Mouse (Mus musculus) liver, embryonic 15.5 days (tissue): Measurements from ENCODE around the gene Fgf4. TPM values are rescaled to one million over a fixed set of nuclear protein-coding genes. Genes with fewer than 3 reads are reported as not detected.
A peak's percentile ranks its signal among the peaks of the same experiment; 100 is the strongest.

ENCODE experiments used
- ATAC-seq: fragments of 200-750 bp; cut with Nextera tagmentation; 2 replicates; pipeline ENCODE4 v1.8.0; 2017; ENCODE audit warnings: moderate number of reproducible peaks, mild to moderate bottlenecking, moderate library complexity; ENCODE audit not compliant: insufficient read depth
- H3K27ac ChIP-seq: fragments of 300-500 bp; sonication (generic); replicated peaks from 2 replicates; pipeline ENCODE4 v1.5.1; 2015; ENCODE audit warnings: mild to moderate bottlenecking, inconsistent platforms
- H3K27me3 ChIP-seq: fragments of 300-500 bp; sonication (generic); 2 replicates; pipeline ENCODE4 v1.6.1; 2015; ENCODE audit warnings: mild to moderate bottlenecking, inconsistent platforms
- H3K36me3 ChIP-seq: fragments of 300-500 bp; sonication (generic); replicated peaks from 2 replicates; pipeline ENCODE4 v1.6.1; 2015; ENCODE audit warnings: moderate library complexity, mild to moderate bottlenecking, inconsistent platforms
- H3K4me1 ChIP-seq: fragments of 300-500 bp; sonication (generic); replicated peaks from 2 replicates; pipeline ENCODE4 v1.6.1; 2015; ENCODE audit warnings: inconsistent platforms
- H3K4me2 ChIP-seq: fragments of 300-500 bp; sonication (generic); 2 replicates; pipeline ENCODE4 v1.6.1; 2015; ENCODE audit warnings: moderate library complexity, mild to moderate bottlenecking, inconsistent platforms
- H3K4me3 ChIP-seq: fragments of 300-500 bp; sonication (generic); replicated peaks from 2 replicates; pipeline ENCODE4 v1.5.1; 2015; ENCODE audit warnings: mild to moderate bottlenecking, inconsistent platforms
- H3K9ac ChIP-seq: fragments of 300-500 bp; sonication (generic); 2 replicates; pipeline ENCODE4 v1.6.1; 2015; ENCODE audit warnings: moderate library complexity, mild to moderate bottlenecking, inconsistent platforms
- H3K9me3 ChIP-seq: fragments of 300-500 bp; sonication (generic); replicated peaks from 2 replicates; pipeline ENCODE4 v1.6.1; 2016; ENCODE audit warnings: inconsistent platforms
- WGBS: fragments of 180-500 bp; shearing (Covaris S2); methylation state at CpG from one replicate; pipeline ENCODE4 v1.1.7; 2015; ENCODE audit warnings: mixed read lengths; ENCODE audit not compliant: insufficient replicate concordance; 5-methylcytosine and 5-hydroxymethylcytosine counted together
- polyA plus RNA-seq: library from polyadenylated mRNA; unstranded; fragments of >200 nt; fragmentation: Nextera tagmentation; extraction: Ambion mirVana; gene quantifications from 2 replicates; pipeline ENCODE4 v1.2.1, GENCODE M21; 2015

Fgf4 gene
- polyA plus RNA-seq, 1 experiment from 2014 or later, result not detected

- peaks cover 18% of the 10 kb centered on the region for H3K36me3 ChIP-seq
- H3K4me3 ChIP-seq, result peak overlapping the region; percentile 91
- peak; percentile 88 for ATAC-seq
- H3K9ac ChIP-seq, result peak overlapping the region; percentile 80; the same call in 1 of the 2 replicates
- H3K4me1 ChIP-seq, result peaks cover 20% of the 10 kb centered on the region
- peak overlapping the region; percentile 93 for H3K4me2 ChIP-seq
- WGBS, result 7% methylated on average over 17 of the region's 17 CpGs
- 0 out of 2 replicates have a peak, but pooled peaks cover 4% of the 10 kb centered on the region for H3K27me3 ChIP-seq
- no peaks in the 10 kb centered on the region for H3K9me3 ChIP-seq
- peak overlapping the region; percentile 71; the same call in 1 of the 2 replicates for H3K27ac ChIP-seq
These were observed 67.3 kb downstream of the Fgf4 start for GRCm38 (mm10) chr7:144914296-144914947.

Other genes with a start within 250 kb of the Fgf4 start
- 1.4 and 1.5 TPM in 2 replicates for gene Ano1, start 95.4 kb upstream of the Fgf4 start, polyA plus RNA-seq
- gene Fgf3, start 9.3 kb upstream of the Fgf4 start, polyA plus RNA-seq, result 0.06 TPM in 1 of 2 replicates, not detected in the other
- not detected in 2 replicates for gene Fgf15, start 49.2 kb downstream of the Fgf4 start, polyA plus RNA-seq
- 8.3 and 9.4 TPM in 2 replicates for gene LTO1, start 67.7 kb downstream of the Fgf4 start, polyA plus RNA-seq
- gene Ccnd1, start 92.6 kb downstream of the Fgf4 start, polyA plus RNA-seq, result 21.6 and 24.5 TPM in 2 replicates